In the genomic region with DNA sequence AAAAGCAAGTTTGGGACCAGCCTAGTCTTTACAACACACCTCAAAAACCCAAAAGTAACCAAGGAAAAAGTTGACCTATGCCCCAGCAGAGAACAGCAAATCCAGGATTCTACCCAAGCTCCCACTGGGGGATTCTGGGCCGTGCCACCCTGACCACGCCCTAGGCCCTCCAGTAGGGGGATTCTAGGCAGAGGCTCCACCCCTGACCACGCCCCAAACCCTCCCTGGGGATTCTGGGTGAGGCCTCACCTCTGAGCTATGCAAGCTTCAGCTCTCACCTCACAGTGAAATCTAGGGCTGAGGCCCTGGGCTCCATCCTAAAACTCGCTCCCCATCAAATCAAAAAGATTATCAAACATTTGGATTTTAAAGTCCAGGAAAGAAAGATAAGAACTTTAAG, we compare ENCODE assay signal across 9 mouse cellular contexts. TPM values are rescaled to one million over a fixed set of nuclear protein-coding genes. Genes with fewer than 3 reads are reported as not detected.
DNase-seq lines count a peak whose midpoint lies in the region; ATAC-seq lines count a peak whose summit lies in the region.
"Had no signal": no experiment of that assay in that cellular context is flagged by ENCODE, and none has a peak within 500 bp of the region (broad histone marks: within the 10 kb centered on the region; RNA-seq: fewer than 3 reads in every experiment).

No protein-coding gene starts in this region.

- H3K27ac ChIP-seq in neural tube, embryonic 14.5 days (ENCODE audit: low read depth, low read length): 0 out of 2 replicates have a peak overlapping the region, but pooled peaks have one; percentile 34
- H3K27ac ChIP-seq in liver, embryonic 11.5 days (ENCODE audit: low read depth, low read length): peak overlapping the region; percentile 91
- peak overlapping the region; percentile 18; the same call in 1 of the 2 replicates for H3K27ac ChIP-seq in stomach, embryonic 16.5 days (ENCODE audit: low read length)
- H3K27ac ChIP-seq: embryonic facial prominence, embryonic 15.5 days had no signal

- no peak overlapping the region for H3K9ac ChIP-seq in neural tube, embryonic 14.5 days (replicated peaks; ENCODE audit: low read depth, low read length)
- peak overlapping the region; percentile 27; the same call in 1 of the 2 replicates for H3K9ac ChIP-seq in liver, embryonic 11.5 days (ENCODE audit: low read depth, low read length)
- H3K9ac ChIP-seq in stomach, embryonic 16.5 days (ENCODE audit: low read length): no peak overlapping the region
- H3K9ac ChIP-seq: embryonic facial prominence, embryonic 15.5 days had no signal

- 53% methylated on average over 4 of the region's 4 CpGs for WGBS in neural tube, embryonic 14.5 days
- WGBS in liver, embryonic 11.5 days: 23% methylated on average over 4 of the region's 4 CpGs
- WGBS in stomach, embryonic 16.5 days: 35% methylated on average over 4 of the region's 4 CpGs

- H3K4me2 ChIP-seq in neural tube, embryonic 14.5 days (ENCODE audit: low read depth, low read length): no peak overlapping the region
- H3K4me2 ChIP-seq in liver, embryonic 11.5 days: peak overlapping the region; percentile 64
- H3K4me2 ChIP-seq in stomach, embryonic 16.5 days (ENCODE audit: low read depth, low read length): no peak overlapping the region
- H3K4me2 ChIP-seq: embryonic facial prominence, embryonic 15.5 days had no signal

- H3K27me3 ChIP-seq in neural tube, embryonic 14.5 days (ENCODE audit: control insufficient read depth, insufficient read depth, low read length): no peaks in the 10 kb centered on the region
- no peaks in the 10 kb centered on the region for H3K27me3 ChIP-seq in liver, embryonic 11.5 days (replicated peaks; ENCODE audit: control insufficient read depth, insufficient read depth, low read length)
- no peaks in the 10 kb centered on the region for H3K27me3 ChIP-seq in stomach, embryonic 16.5 days (ENCODE audit: control insufficient read depth, insufficient read depth, low read length)
- H3K27me3 ChIP-seq: embryonic facial prominence, embryonic 15.5 days had no signal

- DNase-seq in embryo, embryonic 10.5 days (ENCODE audit: low spot score): peak; percentile 59
- no peak for DNase-seq in embryo, embryonic 10 days (ENCODE audit: low spot score)
- no peak for DNase-seq in neural tube, embryonic 10.5 days (ENCODE audit: extremely low spot score, low spot score)
- DNase-seq in liver, embryonic 11.5 days (ENCODE audit: low spot score): peak; percentile 77
- no peak for DNase-seq in urinary bladder, adult 18-20 months (ENCODE audit: low spot score in 2 of 2)
- DNase-seq in cerebellum, postnatal 14 days: no peak

- no peaks in the 10 kb centered on the region for H3K9me3 ChIP-seq in neural tube, embryonic 14.5 days (ENCODE audit: control insufficient read depth, low read length)
- peaks cover 6% of the 10 kb centered on the region; the same call in 1 of the 2 replicates for H3K9me3 ChIP-seq in liver, embryonic 11.5 days (ENCODE audit: control insufficient read depth, low read length)
- H3K9me3 ChIP-seq in stomach, embryonic 16.5 days (replicated peaks; ENCODE audit: control insufficient read depth, low read length): no peaks in the 10 kb centered on the region

- ATAC-seq in neural tube, embryonic 14.5 days (ENCODE audit: low read depth): no peak
- ATAC-seq in liver, embryonic 11.5 days (replicated peaks; ENCODE audit: low FRiP score): peak; percentile 78
- peak; percentile 62 for ATAC-seq in stomach, embryonic 16.5 days (ENCODE audit: insufficient read depth, low FRiP score)

- peaks cover 7% of the 10 kb centered on the region; the same call in 1 of the 2 replicates for H3K4me1 ChIP-seq in neural tube, embryonic 14.5 days (ENCODE audit: control insufficient read depth, insufficient read depth, low read length)
- peaks cover 59% of the 10 kb centered on the region for H3K4me1 ChIP-seq in liver, embryonic 11.5 days (replicated peaks; ENCODE audit: control insufficient read depth, insufficient read depth, low read length)
- peaks cover 32% of the 10 kb centered on the region for H3K4me1 ChIP-seq in stomach, embryonic 16.5 days (ENCODE audit: control insufficient read depth, insufficient read depth, low read length)

- H3K4me3 ChIP-seq in neural tube, embryonic 14.5 days (ENCODE audit: low read depth, low read length): no peak overlapping the region
- H3K4me3 ChIP-seq in liver, embryonic 11.5 days (ENCODE audit: low read depth, low read length): peak overlapping the region; percentile 7; the same call in 1 of the 2 replicates
- H3K4me3 ChIP-seq in stomach, embryonic 16.5 days (replicated peaks; ENCODE audit: low read length): no peak overlapping the region
- H3K4me3 ChIP-seq: embryonic facial prominence, embryonic 15.5 days had no signal

- peaks cover 61% of the 10 kb centered on the region for H3K36me3 ChIP-seq in neural tube, embryonic 14.5 days (ENCODE audit: control insufficient read depth, insufficient read depth, low read length)
- H3K36me3 ChIP-seq in liver, embryonic 11.5 days (ENCODE audit: control insufficient read depth, insufficient read depth, low read length): peaks cover 59% of the 10 kb centered on the region
- H3K36me3 ChIP-seq in stomach, embryonic 16.5 days (ENCODE audit: control insufficient read depth, insufficient read depth, low read length): peaks cover 45% of the 10 kb centered on the region

RNA-seq across cellular contexts. Expression of a gene that starts 9.9 kb away (rescaled TPM):
- 30.4 and 42.1 TPM in 2 replicates for polyA plus RNA-seq in neural tube, embryonic 14.5 days (2014; fragmentation: Nextera tagmentation; extraction: Ambion mirVana)
- polyA plus RNA-seq in liver, embryonic 11.5 days (2014; fragmentation: Nextera tagmentation; extraction: Ambion mirVana): 148 and 149 TPM in 2 replicates
- polyA plus RNA-seq in stomach, embryonic 16.5 days (2015; fragmentation: Nextera tagmentation; extraction: Ambion mirVana): 46.1 and 57.9 TPM in 2 replicates

RNA-seq across cellular contexts. Expression of a gene that starts 16.9 kb away (rescaled TPM):
- polyA plus RNA-seq in neural tube, embryonic 14.5 days (2014; fragmentation: Nextera tagmentation; extraction: Ambion mirVana): 674 and 791 TPM in 2 replicates
- 835 and 866 TPM in 2 replicates for polyA plus RNA-seq in liver, embryonic 11.5 days (2014; fragmentation: Nextera tagmentation; extraction: Ambion mirVana)
- polyA plus RNA-seq in stomach, embryonic 16.5 days (2015; fragmentation: Nextera tagmentation; extraction: Ambion mirVana): 669 and 707 TPM in 2 replicates

RNA-seq across cellular contexts. Expression of a gene that starts 24.2 kb away (rescaled TPM):
- 162 and 166 TPM in 2 replicates for polyA plus RNA-seq in neural tube, embryonic 14.5 days (2014; fragmentation: Nextera tagmentation; extraction: Ambion mirVana)
- 174 and 175 TPM in 2 replicates for polyA plus RNA-seq in liver, embryonic 11.5 days (2014; fragmentation: Nextera tagmentation; extraction: Ambion mirVana)
- 131 and 139 TPM in 2 replicates for polyA plus RNA-seq in stomach, embryonic 16.5 days (2015; fragmentation: Nextera tagmentation; extraction: Ambion mirVana)

RNA-seq across cellular contexts. Expression of a gene that starts 36.1 kb away (rescaled TPM):
- 11.5 and 12.2 TPM in 2 replicates for polyA plus RNA-seq in neural tube, embryonic 14.5 days (2014; fragmentation: Nextera tagmentation; extraction: Ambion mirVana)
- 2.5 and 3.7 TPM in 2 replicates for polyA plus RNA-seq in liver, embryonic 11.5 days (2014; fragmentation: Nextera tagmentation; extraction: Ambion mirVana)
- polyA plus RNA-seq in stomach, embryonic 16.5 days (2015; fragmentation: Nextera tagmentation; extraction: Ambion mirVana): 3.0 and 4.1 TPM in 2 replicates

Comparison
In these comparisons a context has a peak if more than half of its experiments do, and no peak if none do; other contexts are left out.
1. DNase-seq: peak in embryo, embryonic 10.5 days (single experiment) and liver, embryonic 11.5 days (single experiment); none in embryo, embryonic 10 days (single experiment), neural tube, embryonic 10.5 days (single experiment), urinary bladder, adult 18-20 months (0 of 2) and cerebellum, postnatal 14 days (0 of 2).
2. H3K27ac ChIP-seq: peak in every context shown above with its lines; median percentile 91 in liver, embryonic 11.5 days; 34 in neural tube, embryonic 14.5 days; 18 in stomach, embryonic 16.5 days.